Mouse (Mus musculus) embryonic facial prominence, embryonic 12.5 days (tissue): ENCODE data around the gene Susd2. TPM values are rescaled to one million over a fixed set of nuclear protein-coding genes. Genes with fewer than 3 reads are reported as not detected.

Source experiments
- polyA plus RNA-seq: library from polyadenylated mRNA; unstranded; fragments of >200 nt; fragmentation: Nextera tagmentation; extraction: Ambion mirVana; gene quantifications from 2 replicates; pipeline ENCODE4 v1.2.1, GENCODE M21; 2016

Susd2 gene
- polyA plus RNA-seq, 1 experiment from 2014 or later: 2.7 TPM

Other genes starting within 250 kb of the Susd2 start
- 0.18 and 0.49 TPM in 2 replicates for gene Upb1, start 242.9 kb downstream of the Susd2 start, polyA plus RNA-seq
- 167 and 186 TPM in 2 replicates for gene Snrpd3, start 126.5 kb downstream of the Susd2 start, polyA plus RNA-seq
- 31.1 and 31.7 TPM in 2 replicates for gene Gucd1, start 126.0 kb downstream of the Susd2 start, polyA plus RNA-seq
- gene Lrrc75b, start 83.7 kb downstream of the Susd2 start, polyA plus RNA-seq: 2.6 and 2.7 TPM in 2 replicates
- gene Ggt1, start 82.4 kb downstream of the Susd2 start, polyA plus RNA-seq: 0.85 and 1.8 TPM in 2 replicates
- gene Ggt5, start 54.7 kb downstream of the Susd2 start, polyA plus RNA-seq: 0.91 and 1.9 TPM in 2 replicates
- 34.7 and 36.0 TPM in 2 replicates for gene Cabin1, start 120.3 kb upstream of the Susd2 start, polyA plus RNA-seq
- gene Ddt, start 129.4 kb upstream of the Susd2 start, polyA plus RNA-seq: 92.2 and 95.4 TPM in 2 replicates
- gene Gm20441, start 136.9 kb upstream of the Susd2 start, polyA plus RNA-seq: not detected in 2 replicates
- 9.7 and 10.4 TPM in 2 replicates for gene Gstt3, start 137.4 kb upstream of the Susd2 start, polyA plus RNA-seq
- gene Gstt1, start 154.6 kb upstream of the Susd2 start, polyA plus RNA-seq: 11.0 TPM in 2 replicates
- gene Gstt4, start 178.5 kb upstream of the Susd2 start, polyA plus RNA-seq: not detected in 2 replicates
- 9.6 and 12.0 TPM in 2 replicates for gene Gstt2, start 193.4 kb upstream of the Susd2 start, polyA plus RNA-seq
- 1,615 and 1,742 TPM in 2 replicates for gene Mif, start 216.2 kb upstream of the Susd2 start, polyA plus RNA-seq
- 3.2 and 3.9 TPM in 2 replicates for gene Derl3, start 249.4 kb upstream of the Susd2 start, polyA plus RNA-seq